Mouse (Mus musculus) right cerebral cortex, adult 2 months (tissue): ENCODE measurements at regions not wholly inside any gene's neighbourhood (a gene's known extent, or its start where the extent isn't known, plus 50 kb on each side); places are given as distances from the start of the nearest gene placed in this dataset.
A peak's percentile ranks its signal among the peaks of the same experiment; 100 is the strongest.

Experiments
- DNase-seq, 2 experiments: peaks; one replicate each; pipeline ENCODE4 v3.0.0; 2021 to 2022; ENCODE audit warnings: low spot score in 2 of 2

GRCm38 (mm10) chr15:47485794-47486193, 6398.9 kb upstream of the Gm7489 start:
- DNase-seq = peak; percentile 16 to 19

GRCm38 (mm10) chr15:47521919-47522318, 6362.8 kb upstream of the Gm7489 start:
- DNase-seq = no peak
